Comparison of ENCODE assay signal across 10 mouse cellular contexts in genomic region chr10:81580441-81581070, GRCm38 (mm10). TPM values are rescaled to one million over a fixed set of nuclear protein-coding genes. Genes with fewer than 3 reads are reported as not detected.
A peak's percentile ranks its signal among the peaks of the same experiment; 100 is the strongest.
DNase-seq lines count a peak whose midpoint lies in the region; ATAC-seq and TF ChIP-seq lines count a peak whose summit lies in the region.
"Had no signal": no experiment of that assay in that cellular context is flagged by ENCODE, and none has a peak within 500 bp of the region (broad histone marks: within the 10 kb centered on the region; RNA-seq: fewer than 3 reads in every experiment).

No protein-coding gene starts in this region.

- no peak overlapping the region for H3K27ac ChIP-seq in heart, postnatal 0 days (ENCODE audit: low read depth)
- no peak overlapping the region for H3K27ac ChIP-seq in embryonic facial prominence, embryonic 13.5 days
- H3K27ac ChIP-seq: heart, embryonic 15.5 days; midbrain, embryonic 10.5 days had no signal

- no peak for ATAC-seq in heart, postnatal 0 days (ENCODE audit: insufficient read depth, low read depth)
- no peak for ATAC-seq in embryonic facial prominence, embryonic 13.5 days (ENCODE audit: insufficient number of reproducible peaks, insufficient read depth, low FRiP score, low TSS enrichment, low read depth)

- H3K27me3 ChIP-seq in heart, postnatal 0 days (ENCODE audit: control insufficient read depth, insufficient read depth, low read length): no peaks in the 10 kb centered on the region
- peaks cover 5% of the 10 kb centered on the region for H3K27me3 ChIP-seq in embryonic facial prominence, embryonic 13.5 days

- H3K36me3 ChIP-seq in heart, postnatal 0 days (replicated peaks; ENCODE audit: control insufficient read depth, insufficient read depth, low read length): peaks cover 6% of the 10 kb centered on the region; the same call in 1 of the 2 replicates
- H3K36me3 ChIP-seq in embryonic facial prominence, embryonic 13.5 days: peaks cover 62% of the 10 kb centered on the region
- H3K36me3 ChIP-seq: midbrain, embryonic 10.5 days had no signal

- WGBS in heart, postnatal 0 days: 52% methylated on average over 25 of the region's 25 CpGs
- 60% methylated on average over 25 of the region's 25 CpGs for WGBS in embryonic facial prominence, embryonic 13.5 days

- TF ChIP-seq CTCF in heart, postnatal 0 days (IDR thresholded peaks at IDR 0.05; ENCODE audit: low read depth): peak; percentile 28; the same call in 1 of the 2 replicates

- H3K9ac ChIP-seq in heart, postnatal 0 days (replicated peaks; ENCODE audit: low read depth, low read length): no peak overlapping the region
- peak overlapping the region; percentile 54 for H3K9ac ChIP-seq in embryonic facial prominence, embryonic 13.5 days
- H3K9ac ChIP-seq: heart, embryonic 15.5 days had no signal

- no peaks in the 10 kb centered on the region for H3K9me3 ChIP-seq in heart, postnatal 0 days (replicated peaks; ENCODE audit: control insufficient read depth, low read length)
- H3K9me3 ChIP-seq in embryonic facial prominence, embryonic 13.5 days: no peaks in the 10 kb centered on the region
- H3K9me3 ChIP-seq: heart, embryonic 15.5 days; midbrain, embryonic 10.5 days had no signal

- no peak overlapping the region for H3K4me3 ChIP-seq in heart, postnatal 0 days (ENCODE audit: low read depth, low read length)
- no peak overlapping the region for H3K4me3 ChIP-seq in embryonic facial prominence, embryonic 13.5 days
- H3K4me3 ChIP-seq: heart, embryonic 15.5 days; midbrain, embryonic 10.5 days had no signal

- no peak for DNase-seq in heart, postnatal 0 days (ENCODE audit: low spot score)
- no peak for DNase-seq in heart, adult 18-20 months
- DNase-seq in B cell, adult 2 months: peak; percentile 56 to 59
- peak; percentile 46 to 61 for DNase-seq in lung, postnatal 4 days
- no peak for DNase-seq in right cerebral cortex, postnatal 4 days
- no peak for DNase-seq in layer of hippocampus, adult 9-10 months (ENCODE audit: low spot score)
- DNase-seq in c-Kit-positive CD71-positive TER-119-positive erythroid progenitor cells, embryonic 14.5 days (ENCODE audit: low spot score): no peak

- no peak for TF ChIP-seq EP300 in heart, postnatal 0 days (IDR thresholded peaks at IDR 0.05; ENCODE audit: low read depth)

- peaks cover 5% of the 10 kb centered on the region; the same call in 1 of the 2 replicates for H3K4me1 ChIP-seq in heart, postnatal 0 days (ENCODE audit: control insufficient read depth, insufficient read depth)
- H3K4me1 ChIP-seq in embryonic facial prominence, embryonic 13.5 days: peaks cover 60% of the 10 kb centered on the region

- no peak overlapping the region for H3K4me2 ChIP-seq in heart, postnatal 0 days (ENCODE audit: low read depth, low read length)
- H3K4me2 ChIP-seq in embryonic facial prominence, embryonic 13.5 days: peak overlapping the region; percentile 27
- H3K4me2 ChIP-seq: heart, embryonic 15.5 days had no signal

RNA-seq across cellular contexts. Expression of gene Tle2, which starts 6.2 kb away (rescaled TPM):
- total RNA-seq in heart, postnatal 0 days (2014; rRNA removed; ENCODE audit: low replicate concordance): 6.8 and 10.4 TPM in 2 replicates
- polyA plus RNA-seq in heart, postnatal 0 days (2015; fragmentation: Nextera tagmentation; extraction: Ambion mirVana): 11.1 and 11.9 TPM in 2 replicates
- total RNA-seq in heart, adult 18-20 months (2021): 1 to 10 TPM; 4.7 to 7.1 TPM
- 63.4 and 71.4 TPM in 2 replicates for polyA plus RNA-seq in embryonic facial prominence, embryonic 13.5 days (2015; fragmentation: Nextera tagmentation; extraction: Ambion mirVana)

RNA-seq across cellular contexts. Expression of gene Tle6, which starts 20.3 kb away (rescaled TPM):
- total RNA-seq in heart, postnatal 0 days (2014; rRNA removed; ENCODE audit: low replicate concordance): 18.6 and 41.4 TPM in 2 replicates
- 19.3 and 23.1 TPM in 2 replicates for polyA plus RNA-seq in heart, postnatal 0 days (2015; fragmentation: Nextera tagmentation; extraction: Ambion mirVana)
- 10 to 100 TPM in 1 of 2 experiments, 1 to 10 TPM in 1; 7.9 to 11.1 TPM for total RNA-seq in heart, adult 18-20 months (2021)
- 12.8 and 17.2 TPM in 2 replicates for polyA plus RNA-seq in embryonic facial prominence, embryonic 13.5 days (2015; fragmentation: Nextera tagmentation; extraction: Ambion mirVana)

RNA-seq across cellular contexts. Expression of gene Aes, which starts 21.3 kb away (rescaled TPM):
- total RNA-seq in heart, postnatal 0 days (2014; rRNA removed; ENCODE audit: low replicate concordance): 851 and 870 TPM in 2 replicates
- 765 and 767 TPM in 2 replicates for polyA plus RNA-seq in heart, postnatal 0 days (2015; fragmentation: Nextera tagmentation; extraction: Ambion mirVana)
- 1,000 to 10,000 TPM; 1,011 to 1,083 TPM for total RNA-seq in heart, adult 18-20 months (2021)
- 464 and 465 TPM in 2 replicates for polyA plus RNA-seq in embryonic facial prominence, embryonic 13.5 days (2015; fragmentation: Nextera tagmentation; extraction: Ambion mirVana)

RNA-seq across cellular contexts. Expression of gene BC025920, which starts 25.5 kb away (rescaled TPM):
- total RNA-seq in heart, postnatal 0 days (2014; rRNA removed; ENCODE audit: low replicate concordance): 1.7 and 2.7 TPM in 2 replicates
- 0.38 and 0.44 TPM in 2 replicates for polyA plus RNA-seq in heart, postnatal 0 days (2015; fragmentation: Nextera tagmentation; extraction: Ambion mirVana)
- 1 to 10 TPM; 2.6 TPM for total RNA-seq in heart, adult 18-20 months (2021)
- 1.3 and 2.0 TPM in 2 replicates for polyA plus RNA-seq in embryonic facial prominence, embryonic 13.5 days (2015; fragmentation: Nextera tagmentation; extraction: Ambion mirVana)

RNA-seq across cellular contexts. Expression of gene Gna11, which starts 35.6 kb away (rescaled TPM):
- total RNA-seq in heart, postnatal 0 days (2014; rRNA removed; ENCODE audit: low replicate concordance): 68.2 and 83.9 TPM in 2 replicates
- 50.1 and 52.4 TPM in 2 replicates for polyA plus RNA-seq in heart, postnatal 0 days (2015; fragmentation: Nextera tagmentation; extraction: Ambion mirVana)
- total RNA-seq in heart, adult 18-20 months (2021): 10 to 100 TPM; 47.8 to 49.8 TPM
- polyA plus RNA-seq in embryonic facial prominence, embryonic 13.5 days (2015; fragmentation: Nextera tagmentation; extraction: Ambion mirVana): 84.2 and 90.1 TPM in 2 replicates

Comparison
In these comparisons a context has a peak if more than half of its experiments do, and no peak if none do; other contexts are left out.
1. DNase-seq: peak in B cell, adult 2 months (2 of 2) and lung, postnatal 4 days (2 of 2); none in heart, postnatal 0 days (single experiment), heart, adult 18-20 months (0 of 2), right cerebral cortex, postnatal 4 days (single experiment), layer of hippocampus, adult 9-10 months (single experiment) and c-Kit-positive CD71-positive TER-119-positive erythroid progenitor cells, embryonic 14.5 days (single experiment).